Mouse (Mus musculus): ENCODE measurements at regions not wholly inside any gene's neighbourhood (a gene's known extent, or its start where the extent isn't known, plus 50 kb on each side); places are given as distances from the start of the nearest gene placed in this dataset.

GRCm38 (mm10) chr1:92754793-92755488 lies 76.5 kb upstream of the Gpc1 start:
- TF ChIP-seq EP300 (IDR thresholded peaks at IDR 0.05) = no peak
- no peak for TF ChIP-seq CTCF (IDR thresholded peaks at IDR 0.05)

Data from lung, postnatal 0 days (tissue).